Mouse (Mus musculus) liver, embryonic 14.5 days (tissue): ENCODE measurements around the gene Gpr153. TPM values are rescaled to one million over a fixed set of nuclear protein-coding genes. Genes with fewer than 3 reads are reported as not detected.

Source experiments
- ATAC-seq: fragments of 200-750 bp; cut with Nextera tagmentation; 2 replicates; pipeline ENCODE4 v1.8.0; 2017; ENCODE audit warnings: moderate number of reproducible peaks, mild to moderate bottlenecking, moderate library complexity; ENCODE audit not compliant: insufficient read depth
- DNase-seq, 3 experiments: peaks; one replicate each; pipeline ENCODE4 v3.0.0-alpha.2; 2012 to 2013; ENCODE audit warnings: low read depth in 3 of 3, low spot score in 3 of 3
- H3K27ac ChIP-seq: fragments of 300-500 bp; sonication (generic); 2 replicates; pipeline ENCODE4 v1.5.1; 2014; ENCODE audit warnings: moderate library complexity, mild to moderate bottlenecking, control low read depth, inconsistent platforms
- H3K27me3 ChIP-seq: fragments of 300-500 bp; sonication (generic); 2 replicates; pipeline ENCODE4 v1.6.1; 2014; ENCODE audit warnings: mild to moderate bottlenecking, low read length, moderate library complexity; ENCODE audit not compliant: control insufficient read depth, insufficient read depth
- H3K36me3 ChIP-seq: fragments of 300-500 bp; sonication (generic); replicated peaks from 2 replicates; pipeline ENCODE4 v1.6.1; 2014; ENCODE audit warnings: low read depth; ENCODE audit not compliant: control insufficient read depth, insufficient read depth
- H3K4me1 ChIP-seq, 2 experiments: fragments of 200-500 bp in 1 of 2; fragments of 300-500 bp in 1 of 2; sonication (generic) in 1 of 2; replicated peaks; 2 replicates each; pipeline ENCODE4 v1.6.1; 2012 to 2014; ENCODE audit warnings: antibody characterized with exemption in 1 of 2, inconsistent platforms in 1 of 2, low read length in 1 of 2; ENCODE audit not compliant: control insufficient read depth in 2 of 2, insufficient read depth in 2 of 2
- H3K4me2 ChIP-seq: fragments of 300-500 bp; sonication (generic); 2 replicates; pipeline ENCODE4 v1.6.1; 2014; ENCODE audit warnings: low read depth, mild to moderate bottlenecking, control low read depth, moderate library complexity
- H3K4me3 ChIP-seq, 2 experiments: fragments of 200-500 bp in 1 of 2; fragments of 300-500 bp in 1 of 2; sonication (generic) in 1 of 2; 2 replicates each; pipeline ENCODE4 v1.5.1; 2012 to 2014; ENCODE audit warnings: low read depth in 2 of 2, low read length in 2 of 2, mild to moderate bottlenecking in 2 of 2, control low read depth in 1 of 2, inconsistent platforms in 1 of 2, moderate library complexity in 1 of 2; ENCODE audit not compliant: insufficient read depth in 1 of 2
- H3K9ac ChIP-seq: fragments of 300-500 bp; sonication (generic); replicated peaks from 2 replicates; pipeline ENCODE4 v1.6.1; 2014; ENCODE audit warnings: mild to moderate bottlenecking, control low read depth, moderate library complexity
- H3K9me3 ChIP-seq: fragments of 300-500 bp; sonication (generic); 2 replicates; pipeline ENCODE4 v1.6.1; 2016; ENCODE audit warnings: low read length, mixed read lengths; ENCODE audit not compliant: control insufficient read depth
- CTCF ChIP-seq: IDR thresholded peaks from 2 replicates; pipeline ENCODE4 v1.5.1; 2016; ENCODE audit warnings: antibody characterized with exemption, low read depth, control low read depth
- EP300 ChIP-seq: IDR thresholded peaks from 2 replicates; pipeline ENCODE4 v1.6.1; 2016; ENCODE audit warnings: antibody characterized with exemption, low read depth
- WGBS: fragments of 180-500 bp; shearing (Covaris S2); extraction: QIAGEN DNeasy Blood & Tissue Kit; methylation state at CpG from one replicate; pipeline ENCODE4 v1.1.7; 2014; ENCODE audit not compliant: insufficient replicate concordance; 5-methylcytosine and 5-hydroxymethylcytosine counted together
- polyA plus RNA-seq, 2 experiments: library from polyadenylated mRNA; depleted of rRNA in 1 of 2; stranded (reverse) in 1 of 2; unstranded in 1 of 2; fragments of >200 nt; fragmentation: Nextera tagmentation in 1 of 2; extraction: Ambion mirVana in 1 of 2; gene quantifications; 2 replicates each; pipeline versions ENCODE4 v1.2.1 to v1.2.3; 2012 to 2014

The Gpr153 gene
- polyA plus RNA-seq, 2 experiments = 0.58 to 1.2 TPM

GRCm38 (mm10) chr4:152292102-152292765, 18.2 kb downstream of the Gpr153 start:
- DNase-seq (no peak), ATAC-seq (no peak)
- Histone ChIP-seq H3K9me3 (no peaks in the 10 kb centered on the region), H3K4me3 (no peak overlapping the region), H3K36me3 (no peaks in the 10 kb centered on the region), H3K4me1 (peaks cover 7 to 12% of the 10 kb centered on the region in 2 experiments), H3K27ac (no peak overlapping the region), H3K27me3 (peaks cover 48% of the 10 kb centered on the region), H3K4me2 (no peak overlapping the region), H3K9ac (no peak overlapping the region)
- no peak for TF ChIP-seq EP300
- no peak for TF ChIP-seq CTCF
- 45% methylated on average over 12 of the region's 12 CpGs for WGBS

- WGBS = 38% methylated on average over 10 of the region's 10 CpGs
- Histone ChIP-seq H3K4me1 (peaks cover 16 to 20% of the 10 kb centered on the region in 2 experiments), H3K27ac (no peak overlapping the region), H3K4me3 (no peak overlapping the region), H3K27me3 (peaks cover 34% of the 10 kb centered on the region), H3K9me3 (no peaks in the 10 kb centered on the region), H3K9ac (no peak overlapping the region), H3K4me2 (no peak overlapping the region), H3K36me3 (0 out of 2 replicates have a peak, but pooled peaks cover under 1% of the 10 kb centered on the region)
- ATAC-seq (no peak), DNase-seq (no peak)
- TF ChIP-seq EP300 (no peak), CTCF (peak; percentile 33)
Observed at GRCm38 (mm10) chr4:152294188-152294929, 20.3 kb downstream of the Gpr153 start.

- H3K4me3 ChIP-seq = peak overlapping the region; percentile 8 to 15; a peak in 2 of 4 replicates
- DNase-seq = peak; percentile 31 to 54 (median 35)
- TF ChIP-seq EP300 (no peak), CTCF (no peak)
- H3K36me3 ChIP-seq = peaks cover 9% of the 10 kb centered on the region; the same call in 1 of the 2 replicates
- H3K27ac ChIP-seq = peak overlapping the region; percentile 28; the same call in 1 of the 2 replicates
- H3K4me1 ChIP-seq = peaks cover 16 to 20% of the 10 kb centered on the region in 2 experiments
- H3K9me3 ChIP-seq = no peaks in the 10 kb centered on the region
- H3K4me2 ChIP-seq = peak overlapping the region; percentile 76
- H3K27me3 ChIP-seq = peaks cover 20% of the 10 kb centered on the region
- ATAC-seq = no peak
- WGBS = 0% methylated on average over 4 of the region's 4 CpGs
- H3K9ac ChIP-seq = peak overlapping the region; percentile 24; the same call in 1 of the 2 replicates
Observed at GRCm38 (mm10) chr4:152295916-152296315, 21.9 kb downstream of the Gpr153 start.

- no peaks in the 10 kb centered on the region for H3K9me3 ChIP-seq
- H3K4me3 ChIP-seq = peak overlapping the region; percentile 84 to 93
- peaks cover 16 to 20% of the 10 kb centered on the region in 2 experiments for H3K4me1 ChIP-seq
- H3K27me3 ChIP-seq = peaks cover 15% of the 10 kb centered on the region
- peak overlapping the region; percentile 49 for H3K9ac ChIP-seq
- WGBS = 3% methylated on average over 8 of the region's 8 CpGs
- H3K4me2 ChIP-seq = peak overlapping the region; percentile 76
- DNase-seq = no peak
- TF ChIP-seq EP300 = no peak
- no peak for TF ChIP-seq CTCF
- no peak for ATAC-seq
- peak overlapping the region; percentile 50 for H3K27ac ChIP-seq
- H3K36me3 ChIP-seq = peaks cover 9% of the 10 kb centered on the region
Observed at GRCm38 (mm10) chr4:152296371-152296770, 22.3 kb downstream of the Gpr153 start.
